Comparison of ENCODE assay signal across 17 mouse cellular contexts in the genomic region with DNA sequence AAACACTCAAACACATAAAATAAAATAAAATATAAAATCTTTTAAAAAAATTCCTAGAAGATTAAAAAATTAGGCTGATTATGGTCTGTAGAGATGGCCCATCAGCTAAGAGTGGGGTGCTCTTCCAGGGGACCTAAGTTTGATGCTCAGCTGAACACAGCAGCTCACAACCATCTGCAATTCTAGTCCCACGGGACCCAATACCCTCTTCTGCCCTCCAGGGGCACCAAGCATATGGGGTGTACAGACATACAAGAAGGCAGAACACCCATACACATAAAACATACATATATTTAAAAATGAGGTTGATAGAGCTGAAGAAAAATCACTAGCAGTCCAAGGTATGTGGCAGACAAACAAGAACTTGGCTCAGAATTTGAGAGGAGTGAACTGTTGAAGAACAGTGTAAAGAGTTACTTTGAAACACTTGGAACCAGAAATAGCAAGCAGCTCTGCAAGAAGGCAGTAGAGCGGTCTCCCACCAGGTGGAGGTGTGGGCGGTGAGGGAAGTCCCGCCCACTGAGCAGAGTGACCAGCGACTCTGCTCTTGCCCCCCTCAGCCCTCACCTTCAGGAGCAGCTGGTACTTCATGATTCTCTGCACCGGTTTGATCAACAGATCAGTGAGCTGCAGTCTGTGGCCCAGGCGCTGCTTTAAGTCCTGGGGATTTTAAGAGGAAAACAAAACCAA.
A peak's percentile ranks its signal among the peaks of the same experiment; 100 is the strongest.
DNase-seq lines count a peak whose midpoint lies in the region; ATAC-seq and TF ChIP-seq lines count a peak whose summit lies in the region.
"Had no signal": no experiment of that assay in that cellular context is flagged by ENCODE, and none has a peak within 500 bp of the region (broad histone marks: within the 10 kb centered on the region; RNA-seq: fewer than 3 reads in every experiment).

No protein-coding gene starts in this region.

- no peak for ATAC-seq in limb, embryonic 12.5 days (ENCODE audit: insufficient number of reproducible peaks, insufficient read depth, low FRiP score, low TSS enrichment, low read depth)
- ATAC-seq in intestine, postnatal 0 days: no peak
- ATAC-seq: CD4-positive, CD25-positive, alpha-beta regulatory T cell, adult 4 months; forebrain, embryonic 14.5 days; intestine, embryonic 15.5 days had no signal

- H3K27me3 ChIP-seq in limb, embryonic 12.5 days: no peaks in the 10 kb centered on the region
- H3K27me3 ChIP-seq in limb, embryonic 10.5 days (ENCODE audit: low read depth, poor library complexity, severe bottlenecking): no peaks in the 10 kb centered on the region
- H3K27me3 ChIP-seq in intestine, postnatal 0 days (replicated peaks; ENCODE audit: control insufficient read depth, insufficient read depth, low read length): no peaks in the 10 kb centered on the region
- H3K27me3 ChIP-seq: hindbrain, embryonic 13.5 days; intestine, embryonic 15.5 days; midbrain, embryonic 12.5 days had no signal

- no peak for TF ChIP-seq CTCF in intestine, postnatal 0 days (IDR thresholded peaks at IDR 0.05; ENCODE audit: low read depth)

- peaks cover 98% of the 10 kb centered on the region for H3K36me3 ChIP-seq in limb, embryonic 12.5 days
- H3K36me3 ChIP-seq in limb, embryonic 10.5 days: peaks cover 100% of the 10 kb centered on the region
- H3K36me3 ChIP-seq in intestine, postnatal 0 days (ENCODE audit: control insufficient read depth, insufficient read depth): peaks cover 69% of the 10 kb centered on the region

- H3K4me1 ChIP-seq in limb, embryonic 12.5 days (replicated peaks): peaks cover 35% of the 10 kb centered on the region
- H3K4me1 ChIP-seq in limb, embryonic 10.5 days: peaks cover 22% of the 10 kb centered on the region
- H3K4me1 ChIP-seq in intestine, postnatal 0 days (replicated peaks; ENCODE audit: control insufficient read depth, insufficient read depth, low read length): no peaks in the 10 kb centered on the region

- H3K4me3 ChIP-seq in limb, embryonic 12.5 days (replicated peaks): no peak overlapping the region
- H3K4me3 ChIP-seq in limb, embryonic 10.5 days: no peak overlapping the region
- H3K4me3 ChIP-seq in intestine, postnatal 0 days (ENCODE audit: low read depth, low read length): no peak overlapping the region
- H3K4me3 ChIP-seq: hindbrain, embryonic 13.5 days; intestine, embryonic 15.5 days; midbrain, embryonic 12.5 days had no signal

- H3K9me3 ChIP-seq in limb, embryonic 12.5 days: no peaks in the 10 kb centered on the region
- H3K9me3 ChIP-seq in limb, embryonic 10.5 days (replicated peaks): no peaks in the 10 kb centered on the region
- H3K9me3 ChIP-seq in intestine, postnatal 0 days (ENCODE audit: control insufficient read depth): no peaks in the 10 kb centered on the region
- H3K9me3 ChIP-seq: hindbrain, embryonic 13.5 days; intestine, embryonic 15.5 days; midbrain, embryonic 12.5 days had no signal

- WGBS in limb, embryonic 12.5 days: 80% methylated on average over 7 of the region's 7 CpGs
- WGBS in limb, embryonic 10.5 days: 79% methylated on average over 7 of the region's 7 CpGs
- 73% methylated on average over 7 of the region's 7 CpGs for WGBS in intestine, postnatal 0 days

- H3K9ac ChIP-seq in limb, embryonic 12.5 days (replicated peaks): no peak overlapping the region
- H3K9ac ChIP-seq in intestine, postnatal 0 days (ENCODE audit: low read depth, low read length): no peak overlapping the region
- H3K9ac ChIP-seq: hindbrain, embryonic 13.5 days; intestine, embryonic 15.5 days; midbrain, embryonic 12.5 days had no signal

- H3K27ac ChIP-seq in limb, embryonic 12.5 days: peak overlapping the region; percentile 35; the same call in 1 of the 2 replicates
- H3K27ac ChIP-seq in limb, embryonic 10.5 days: no peak overlapping the region
- no peak overlapping the region for H3K27ac ChIP-seq in intestine, postnatal 0 days (ENCODE audit: low read depth, low read length)
- H3K27ac ChIP-seq: hindbrain, embryonic 13.5 days; intestine, embryonic 15.5 days; midbrain, embryonic 12.5 days had no signal

- DNase-seq in limb, embryonic 10.5 days (ENCODE audit: low spot score): no peak
- DNase-seq in NIH3T3 (ENCODE audit: low read depth): peak; percentile 19
- peak; percentile 40 to 58 for DNase-seq in lung, adult 18-20 months
- DNase-seq in lung, postnatal 36 days: peak; percentile 62
- DNase-seq in adrenal gland, postnatal 25 days: no peak
- no peak for DNase-seq in cerebellum, adult 9-11 months
- DNase-seq: cerebellum, adult 11 months; kidney, postnatal 25 days; layer of hippocampus, postnatal 36 days; right cerebral cortex, postnatal 25 days had no signal

- no peak overlapping the region for H3K4me2 ChIP-seq in limb, embryonic 12.5 days
- no peak overlapping the region for H3K4me2 ChIP-seq in intestine, postnatal 0 days (replicated peaks; ENCODE audit: low read depth)
- H3K4me2 ChIP-seq: hindbrain, embryonic 13.5 days; intestine, embryonic 15.5 days; midbrain, embryonic 12.5 days had no signal

Comparison
In these comparisons a context has a peak if more than half of its experiments do, and no peak if none do; other contexts are left out.
1. DNase-seq: peak in NIH3T3 (single experiment), lung, adult 18-20 months (2 of 2) and lung, postnatal 36 days (single experiment); none in limb, embryonic 10.5 days (single experiment), adrenal gland, postnatal 25 days (single experiment) and cerebellum, adult 9-11 months (single experiment).